Mouse (Mus musculus) cortical plate, adult 2 months (tissue): ENCODE data around the gene Clcc1. TPM values are rescaled to one million over a fixed set of nuclear protein-coding genes. Genes with fewer than 3 reads are reported as not detected.

Experiments used
- H3K27ac ChIP-seq: fragments of 200-500 bp; 2 replicates; pipeline ENCODE4 v1.5.1; 2012; ENCODE audit warnings: low read length, control low read depth, inconsistent platforms; ENCODE audit not compliant: insufficient read depth
- H3K4me1 ChIP-seq: fragments of 200-500 bp; 2 replicates; pipeline ENCODE4 v1.6.1; 2011; ENCODE audit warnings: low read length; ENCODE audit not compliant: control insufficient read depth, insufficient read depth
- H3K4me3 ChIP-seq: fragments of 200-500 bp; 2 replicates; pipeline ENCODE4 v1.5.1; 2011; ENCODE audit warnings: mild to moderate bottlenecking, low read length, control low read depth; ENCODE audit not compliant: insufficient read depth
- CTCF ChIP-seq: fragments of 200-500 bp; IDR thresholded peaks from 2 replicates; pipeline ENCODE4 v1.5.1; 2011; ENCODE audit warnings: mild to moderate bottlenecking, control low read depth, low read length; ENCODE audit not compliant: insufficient read depth; ENCODE audit errors: extremely low read depth
- POLR2A ChIP-seq: fragments of 200-500 bp; IDR thresholded peaks from 2 replicates; pipeline ENCODE4 v1.6.1; 2011; ENCODE audit warnings: mild to moderate bottlenecking, low read length, control low read depth; ENCODE audit not compliant: insufficient read depth; ENCODE audit errors: extremely low read depth
- polyA plus RNA-seq: library from polyadenylated mRNA; depleted of rRNA; stranded (reverse); fragments of >200 nt; gene quantifications from 2 replicates; pipeline ENCODE4 v1.2.3, GENCODE M21; 2012

Clcc1 gene
- polyA plus RNA-seq, 1 experiment, result 43.8 TPM

DNA sequence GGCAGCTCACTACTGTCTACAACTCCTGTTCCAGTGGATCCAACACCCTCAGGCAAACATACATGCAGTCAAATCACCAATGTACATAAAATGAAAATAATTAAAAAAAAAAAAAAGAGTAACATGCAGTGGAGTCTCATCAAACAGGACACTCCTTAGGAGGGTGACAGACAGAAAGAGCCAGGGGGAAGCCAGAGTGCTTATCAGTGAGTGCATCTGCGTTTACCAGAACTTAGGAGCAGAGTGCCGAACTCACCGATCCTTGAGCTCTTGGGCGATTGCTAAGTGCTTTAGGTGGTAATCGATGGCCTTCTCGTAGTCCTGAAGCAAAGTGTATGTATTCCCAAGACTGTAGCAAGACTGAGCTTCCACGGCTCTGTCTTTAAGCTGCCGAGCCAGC, 44.9 kb downstream of the Clcc1 start:
- no peaks in the 10 kb centered on the region for H3K4me1 ChIP-seq
- no peak overlapping the region for H3K27ac ChIP-seq
- no peak for TF ChIP-seq POLR2A
- H3K4me3 ChIP-seq, result no peak overlapping the region

DNA sequence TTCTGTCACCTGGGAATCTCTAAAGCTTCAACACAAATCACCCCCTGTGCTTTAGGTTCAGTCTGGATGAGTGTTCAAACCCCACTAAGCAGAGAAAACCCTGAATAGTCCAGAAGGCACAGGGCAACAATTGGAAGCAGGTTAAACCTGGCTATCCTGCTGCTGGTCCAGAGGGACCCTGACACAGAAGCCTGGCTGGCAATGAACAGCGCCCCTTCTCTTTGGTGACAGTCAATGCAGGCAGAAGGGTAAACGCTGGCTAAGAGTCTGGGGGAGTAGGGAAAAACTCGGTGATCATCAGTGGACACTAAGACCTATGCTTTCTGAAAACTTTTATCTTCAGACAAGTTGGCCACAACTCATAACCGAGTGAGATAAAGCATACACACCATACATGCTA, 46.1 kb downstream of the Clcc1 start:
- H3K27ac ChIP-seq, result no peak overlapping the region
- TF ChIP-seq CTCF, result no peak
- TF ChIP-seq POLR2A, result no peak
- H3K4me1 ChIP-seq, result no peaks in the 10 kb centered on the region
- H3K4me3 ChIP-seq, result no peak overlapping the region

DNA sequence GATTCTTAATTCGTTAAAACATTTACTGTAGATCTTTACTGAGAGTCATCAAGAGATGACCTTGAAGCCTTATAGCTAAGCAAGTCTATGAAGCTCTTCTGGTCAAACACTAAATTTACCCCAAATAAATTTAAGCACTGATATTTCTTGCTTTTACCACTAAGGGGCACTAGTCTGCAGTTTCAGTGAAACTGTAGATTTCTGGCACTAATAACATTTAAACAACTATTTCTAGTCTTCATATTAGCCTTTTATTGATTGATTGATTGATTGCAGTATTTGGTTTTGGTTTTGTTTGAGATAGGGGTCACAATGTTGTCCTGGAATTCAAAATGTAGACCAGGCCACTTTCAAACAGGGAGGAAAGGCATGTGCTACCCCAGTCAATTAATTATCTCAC, 47.5 kb downstream of the Clcc1 start:
- Histone ChIP-seq H3K4me3 (no peak overlapping the region), H3K4me1 (no peaks in the 10 kb centered on the region)
- TF ChIP-seq POLR2A (no peak), CTCF (no peak)

GRCm38 (mm10) chr3:108702789-108703188, 49.1 kb downstream of the Clcc1 start:
- TF ChIP-seq POLR2A (no peak), CTCF (no peak)
- no peaks in the 10 kb centered on the region for H3K4me1 ChIP-seq
- H3K27ac ChIP-seq, result no peak overlapping the region
- H3K4me3 ChIP-seq, result no peak overlapping the region

More for the DNA sequence above, 47.5 kb downstream of the Clcc1 start:
- no peak overlapping the region for H3K27ac ChIP-seq

DNA sequence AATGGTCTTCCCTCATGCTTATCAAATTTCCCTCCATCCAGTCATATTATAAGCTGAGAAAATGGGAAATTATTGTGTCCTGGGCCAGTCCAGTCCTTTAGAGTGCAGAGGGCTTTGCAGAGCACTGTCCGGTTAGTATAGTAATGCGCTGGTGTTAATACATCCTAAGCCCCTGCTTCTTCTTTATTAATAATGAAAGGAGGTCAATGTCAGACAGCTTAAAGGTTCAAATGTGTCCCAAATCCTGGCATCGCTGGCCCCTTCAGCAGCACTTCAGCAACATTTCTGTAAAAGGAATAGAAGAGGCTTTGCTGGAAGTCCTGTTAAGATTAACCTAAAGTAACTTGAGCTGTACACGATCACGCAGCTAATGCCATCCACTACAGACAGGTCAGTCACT, 57.6 kb downstream of the Clcc1 start:
- Histone ChIP-seq H3K4me1 (no peaks in the 10 kb centered on the region), H3K27ac (no peak overlapping the region), H3K4me3 (no peak overlapping the region)
- TF ChIP-seq CTCF, result no peak

- H3K27ac ChIP-seq, result no peak overlapping the region
- TF ChIP-seq CTCF, result no peak
- no peak overlapping the region for H3K4me3 ChIP-seq
- H3K4me1 ChIP-seq, result no peaks in the 10 kb centered on the region
Measured at GRCm38 (mm10) chr3:108713065-108713675, 59.5 kb downstream of the Clcc1 start.

- H3K27ac ChIP-seq, result no peak overlapping the region
- H3K4me3 ChIP-seq, result no peak overlapping the region
- TF ChIP-seq CTCF (no peak), POLR2A (no peak)
- H3K4me1 ChIP-seq, result no peaks in the 10 kb centered on the region
Measured at GRCm38 (mm10) chr3:108714837-108715236, 61.1 kb downstream of the Clcc1 start.

DNA sequence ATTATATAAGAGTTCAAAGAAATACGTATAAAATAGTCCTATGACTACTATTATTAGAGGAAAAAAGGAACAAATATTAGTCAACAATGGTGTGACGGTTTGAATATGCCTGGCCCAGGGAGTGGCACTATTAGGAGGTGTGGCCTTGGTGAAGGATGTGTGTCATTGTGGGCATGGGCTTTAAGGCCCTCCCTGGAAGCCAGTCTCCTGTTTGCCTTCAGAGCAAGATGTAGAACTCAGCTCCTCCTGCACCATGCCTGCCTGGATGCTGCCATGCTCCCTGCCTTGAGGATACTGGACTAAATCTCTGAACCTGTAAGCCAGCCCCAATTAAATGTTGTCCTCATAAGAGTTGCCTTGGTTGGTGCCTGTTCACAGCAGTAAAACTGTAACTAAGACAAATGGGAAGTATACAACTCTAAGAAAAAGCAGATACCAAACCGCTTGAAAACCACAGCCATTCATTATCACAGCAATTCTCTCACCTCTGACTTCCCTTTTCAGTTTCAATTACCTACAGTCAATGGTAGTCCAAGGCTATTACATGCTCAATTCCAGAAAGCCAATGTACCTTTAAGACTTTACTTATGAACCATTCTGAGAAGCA, 64.3 kb downstream of the Clcc1 start:
- H3K4me1 ChIP-seq, result peaks cover 2% of the 10 kb centered on the region; the same call in 1 of the 2 replicates
- H3K4me3 ChIP-seq, result no peak overlapping the region
- no peak overlapping the region for H3K27ac ChIP-seq
- TF ChIP-seq POLR2A, result no peak
- TF ChIP-seq CTCF, result no peak

DNA sequence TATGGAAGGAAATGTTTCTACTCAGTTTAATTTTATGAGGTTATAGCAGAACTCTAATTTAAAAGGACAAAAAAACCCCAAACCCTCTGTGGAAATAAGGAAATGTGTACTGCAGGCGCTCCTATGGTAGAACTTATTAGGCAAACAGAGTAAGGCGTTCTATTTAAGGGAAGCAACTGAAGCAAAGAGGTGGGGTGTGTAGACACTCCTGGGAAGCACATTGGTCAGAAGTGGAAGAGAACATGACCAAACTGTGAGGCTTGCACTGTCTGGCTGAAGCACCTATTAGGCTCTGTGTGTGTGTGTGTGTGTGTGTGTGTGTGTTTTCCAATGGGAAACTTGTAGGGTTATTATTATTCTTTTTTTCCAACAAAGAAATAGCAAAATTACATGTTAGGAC, 65.6 kb downstream of the Clcc1 start:
- Histone ChIP-seq H3K4me1 (peaks cover 2% of the 10 kb centered on the region; the same call in 1 of the 2 replicates), H3K27ac (no peak overlapping the region), H3K4me3 (no peak overlapping the region)
- TF ChIP-seq CTCF (no peak), POLR2A (no peak)

DNA sequence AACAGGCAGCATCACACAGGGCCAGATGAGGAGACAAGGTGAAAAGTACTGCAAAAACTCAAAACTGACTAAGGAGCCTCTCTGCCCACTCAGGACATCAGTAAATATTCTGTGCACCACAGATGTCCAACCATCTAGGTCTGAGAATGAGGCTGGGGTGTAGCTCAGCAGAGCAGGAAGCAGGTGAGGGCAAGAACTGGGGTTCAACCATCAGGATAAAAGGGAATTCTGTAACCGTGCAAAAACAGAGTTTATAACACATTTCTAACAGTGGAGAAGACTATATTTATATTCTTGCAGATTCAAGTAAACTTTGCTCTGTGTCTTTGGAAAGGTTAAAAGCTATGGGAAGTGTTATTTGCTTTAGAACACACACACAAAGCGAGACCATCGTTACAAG, 66.0 kb downstream of the Clcc1 start:
- TF ChIP-seq CTCF (no peak), POLR2A (no peak)
- no peak overlapping the region for H3K4me3 ChIP-seq
- no peak overlapping the region for H3K27ac ChIP-seq
- peaks cover 2% of the 10 kb centered on the region; the same call in 1 of the 2 replicates for H3K4me1 ChIP-seq
